Mouse (Mus musculus) T-helper 2 cell (primary cell): ENCODE results near the gene Wwc2.

ENCODE experiments used
- in situ Hi-C: fragments of 300-600 bp; cut with MboI, MseI; formaldehyde crosslinking; loops from one replicate; pipeline ENCODE4 v1.15.1; 2025; ENCODE audit warnings: high pct_unique_total_duplicates

Wwc2 gene

DNA sequence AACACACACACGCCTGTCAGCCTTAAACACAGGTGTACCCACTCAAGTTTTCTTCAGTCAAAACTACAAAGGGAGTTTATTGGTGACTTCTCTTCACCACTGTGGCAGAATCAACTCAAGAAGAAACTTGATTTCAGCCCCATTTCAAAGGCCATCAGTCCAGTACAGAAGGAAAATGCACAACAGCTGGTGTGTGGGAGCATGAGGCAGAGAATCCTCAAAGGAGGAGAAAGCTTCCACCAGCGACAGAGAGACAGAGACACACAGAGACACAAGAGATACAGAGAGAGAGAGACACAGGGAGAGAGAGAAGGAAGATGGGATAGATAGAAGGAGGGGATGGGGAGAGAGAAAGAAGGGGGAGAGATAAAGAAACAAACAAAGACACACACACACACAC is 188.4 kb downstream of the Wwc2 start:
- in situ Hi-C loops, result no loop called here

DNA sequence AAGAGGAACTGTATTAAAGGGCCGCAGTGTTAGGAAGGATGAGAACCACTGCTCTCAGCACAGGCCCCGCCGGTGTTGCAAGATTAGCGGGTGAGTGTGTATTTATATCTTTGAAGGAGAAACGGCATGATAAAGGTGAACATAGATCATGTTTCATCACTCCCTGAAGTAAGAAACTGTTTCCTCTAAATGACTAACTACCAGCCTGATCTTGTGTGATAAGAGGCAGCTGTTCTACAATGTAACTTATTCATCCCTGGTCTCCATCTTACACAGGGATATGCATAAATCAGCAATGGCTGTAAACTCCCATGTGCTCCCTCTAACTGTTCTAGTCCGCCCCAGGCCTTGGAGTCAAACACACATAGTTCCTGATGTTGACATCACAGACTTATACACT is 191.3 kb downstream of the Wwc2 start:
- in situ Hi-C loops, result no loop called here

DNA sequence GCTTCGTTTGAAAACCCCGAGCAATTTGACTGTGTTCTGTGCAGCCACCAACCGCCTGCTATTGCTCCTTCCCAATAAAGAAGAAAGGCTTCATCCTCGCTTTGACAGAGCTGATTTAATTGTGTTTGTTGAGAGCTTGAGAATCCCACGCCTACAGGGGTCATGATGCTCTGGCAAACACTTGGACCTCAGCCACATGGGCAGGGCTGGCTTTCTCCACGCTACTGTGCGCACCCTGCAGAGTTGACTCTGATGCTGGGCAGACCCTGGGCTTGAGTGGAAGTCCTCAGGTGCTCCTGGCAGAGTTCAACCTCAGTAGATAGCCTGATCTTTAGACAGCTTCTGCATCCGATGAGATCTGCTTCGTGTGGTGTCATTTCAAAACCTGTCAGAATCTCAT is 198.7 kb downstream of the Wwc2 start:
- in situ Hi-C loops, result no loop called here

DNA sequence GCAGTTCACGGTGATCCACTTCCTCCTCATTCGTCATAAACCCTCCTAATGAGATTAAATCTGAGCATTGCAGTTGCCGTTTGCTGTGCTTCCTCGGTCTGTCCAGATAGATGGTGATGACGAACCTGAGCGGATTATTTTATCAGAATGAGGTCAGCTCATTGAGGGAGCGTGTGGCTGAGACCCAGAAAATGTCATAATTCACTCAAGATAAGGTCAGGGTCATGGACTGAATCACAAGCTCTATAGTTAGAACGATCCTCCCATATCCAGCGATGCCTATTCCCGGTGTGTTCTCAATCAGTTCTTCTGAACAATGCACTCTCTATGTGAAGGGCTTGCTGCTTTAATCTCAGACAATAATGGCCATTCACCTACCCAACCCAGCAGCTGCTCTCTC is 203.0 kb downstream of the Wwc2 start:
- in situ Hi-C loops, result no loop called here

DNA sequence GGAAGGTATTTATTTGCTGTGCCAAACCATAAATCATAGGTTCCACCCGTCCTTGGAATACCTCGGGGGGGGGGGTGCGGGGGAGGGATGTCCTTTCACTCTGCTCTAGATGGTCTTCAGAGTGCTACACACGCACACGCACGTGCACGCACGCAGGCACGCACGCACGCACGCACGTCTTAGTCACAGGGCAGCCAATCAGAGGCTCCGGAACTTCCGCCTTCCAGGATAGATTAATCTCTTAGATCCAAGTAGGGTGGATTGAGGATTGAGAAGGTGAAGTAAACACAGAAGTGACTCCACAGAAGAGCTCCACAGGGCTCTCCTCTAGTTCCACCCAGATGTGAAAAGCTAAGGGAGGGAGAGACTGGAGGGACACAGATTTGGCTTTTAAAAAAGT is 204.4 kb downstream of the Wwc2 start:
- in situ Hi-C loops, result no loop called here

DNA sequence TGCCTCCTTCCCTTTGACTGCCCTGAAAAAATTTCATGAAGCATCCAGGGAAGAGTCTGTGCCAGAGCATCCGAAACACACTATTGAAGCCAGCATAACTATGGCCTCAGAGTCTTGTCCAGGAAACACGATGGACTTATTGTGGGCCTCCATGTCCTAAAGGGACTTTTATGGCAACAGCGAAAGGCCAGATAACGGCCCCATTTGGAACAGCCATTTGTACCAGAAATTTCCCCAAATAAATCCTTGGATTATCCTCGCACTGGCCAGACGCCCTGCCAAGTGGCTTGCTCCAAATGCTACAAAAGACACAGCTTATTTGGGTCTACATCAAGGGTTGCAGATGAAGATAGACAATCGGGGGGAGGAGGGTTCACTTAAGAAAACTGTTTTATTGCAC is 206.3 kb downstream of the Wwc2 start:
- in situ Hi-C loops, result no loop called here

DNA sequence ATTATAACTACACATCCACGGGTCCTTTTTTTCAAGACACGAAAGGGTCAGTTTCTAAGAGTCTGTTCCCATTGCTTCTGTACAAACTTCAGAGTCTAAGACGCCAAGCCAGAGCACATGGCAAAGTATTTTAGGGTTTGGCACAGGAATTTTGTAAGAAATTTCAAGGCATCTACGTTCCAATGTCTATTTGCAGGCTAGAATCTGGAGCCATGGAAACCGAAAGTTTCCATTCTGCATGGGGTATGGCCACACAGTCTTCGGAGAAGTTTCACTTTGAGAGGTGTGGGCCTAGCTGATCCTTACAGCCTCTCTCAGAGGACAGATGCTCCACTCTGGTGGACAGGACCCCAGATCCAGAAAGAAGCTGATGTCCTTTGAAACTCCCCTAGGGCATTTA is 206.8 kb downstream of the Wwc2 start:
- in situ Hi-C loops, result no loop called here

DNA sequence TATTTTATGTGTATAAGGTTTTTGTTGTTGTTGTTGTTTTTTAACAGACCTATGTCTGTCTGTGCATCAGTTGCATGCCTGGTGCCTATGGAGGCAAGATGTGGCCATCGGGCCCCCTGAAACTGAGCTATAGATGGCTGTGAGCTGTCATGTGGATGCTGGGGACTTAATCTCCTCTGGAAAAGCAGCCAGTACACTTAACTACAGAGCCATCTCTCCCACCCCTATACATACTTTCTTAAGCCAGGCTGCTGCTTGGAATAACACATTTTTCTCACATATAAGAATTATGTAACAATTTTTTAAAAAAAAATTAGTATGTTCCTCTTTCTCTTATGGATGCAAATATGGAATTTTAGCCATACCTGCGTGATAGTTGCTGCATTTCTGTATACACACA is 207.2 kb downstream of the Wwc2 start:
- in situ Hi-C loops, result no loop called here

DNA sequence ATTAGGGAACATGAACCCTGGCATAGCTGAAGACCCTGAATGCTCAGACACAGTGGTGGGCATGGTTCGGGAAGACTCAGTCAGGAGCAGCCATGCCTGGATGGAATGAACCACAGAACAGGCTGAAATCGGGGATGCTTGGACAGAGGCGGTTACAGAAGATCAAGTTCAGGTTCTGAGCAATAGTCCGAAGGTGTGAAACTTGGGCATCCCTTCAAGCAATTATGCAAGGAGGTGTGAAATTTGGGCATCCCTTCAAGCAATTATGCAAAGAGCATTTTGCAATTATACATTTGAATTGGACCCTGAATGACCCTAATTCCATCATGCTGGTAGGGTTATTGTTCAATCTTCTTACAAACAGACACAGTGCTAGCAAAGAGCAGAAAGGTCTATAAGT is 208.8 kb downstream of the Wwc2 start:
- in situ Hi-C loops, result no loop called here

DNA sequence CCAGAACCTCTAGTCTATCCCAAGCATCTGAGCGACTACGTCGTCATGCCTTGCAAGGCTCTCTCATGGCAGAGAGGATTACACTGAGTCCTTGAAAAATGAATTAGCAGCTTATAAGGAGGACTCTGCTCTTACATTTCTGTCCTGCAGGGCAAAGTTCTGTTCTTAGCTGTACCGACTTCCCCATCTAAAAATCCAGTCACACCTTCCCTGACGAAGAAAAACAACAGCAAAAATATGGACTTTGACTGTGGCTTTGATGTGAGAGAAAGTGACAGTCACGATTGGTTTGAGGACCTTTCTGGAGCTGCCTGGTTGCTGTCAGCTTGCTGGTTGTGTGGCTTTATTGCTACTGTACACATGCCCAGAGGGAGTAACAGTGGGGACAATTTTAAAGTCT is 211.1 kb downstream of the Wwc2 start:
- in situ Hi-C loops, result no loop called here

DNA sequence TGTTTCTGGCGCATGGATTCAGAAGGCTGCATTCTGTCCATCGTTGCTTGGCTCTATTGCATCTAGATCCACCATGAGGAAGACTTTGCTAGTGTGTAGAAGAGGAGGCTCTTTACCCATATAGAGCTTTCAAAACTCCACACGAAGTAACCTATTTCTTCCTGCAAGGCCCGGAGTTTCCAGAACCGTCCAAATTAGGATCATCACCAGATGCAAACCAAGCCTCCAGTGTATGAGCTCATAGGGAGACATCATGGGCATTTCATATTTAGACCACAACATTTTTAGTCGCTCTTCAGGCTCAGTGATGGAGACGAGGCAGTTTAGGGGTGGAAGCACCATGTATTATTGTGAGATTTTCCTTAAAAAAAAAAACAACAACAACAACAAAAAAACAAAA is 213.3 kb downstream of the Wwc2 start:
- in situ Hi-C loops, result no loop called here
